ENCODE assay signal across 18 mouse cellular contexts in genomic region chr17:45503301-45503973, GRCm38 (mm10). TPM values are rescaled to one million over a fixed set of nuclear protein-coding genes. Genes with fewer than 3 reads are reported as not detected.
DNase-seq lines count a peak whose midpoint lies in the region; ATAC-seq and TF ChIP-seq lines count a peak whose summit lies in the region.
"Had no signal": no experiment of that assay in that cellular context is flagged by ENCODE, and none has a peak within 500 bp of the region (broad histone marks: within the 10 kb centered on the region; RNA-seq: fewer than 3 reads in every experiment).

No protein-coding gene starts in this region.

- ATAC-seq in heart, postnatal 0 days (ENCODE audit: insufficient read depth, low read depth): no peak

- H3K4me2 ChIP-seq in heart, postnatal 0 days (ENCODE audit: low read depth, low read length): no peak overlapping the region
- H3K4me2 ChIP-seq: forebrain, embryonic 12.5 days; limb, embryonic 13.5 days; liver, embryonic 15.5 days had no signal

- peaks cover 19% of the 10 kb centered on the region for H3K4me1 ChIP-seq in heart, postnatal 0 days (ENCODE audit: control insufficient read depth, insufficient read depth)

- H3K4me3 ChIP-seq in heart, postnatal 0 days (ENCODE audit: low read depth, low read length): no peak overlapping the region
- H3K4me3 ChIP-seq: forebrain, embryonic 12.5 days; hindbrain, embryonic 10.5 days; limb, embryonic 13.5 days; liver, embryonic 15.5 days had no signal

- H3K9ac ChIP-seq in heart, postnatal 0 days (replicated peaks; ENCODE audit: low read depth, low read length): no peak overlapping the region
- H3K9ac ChIP-seq: forebrain, embryonic 12.5 days; limb, embryonic 13.5 days; liver, embryonic 15.5 days had no signal

- no peaks in the 10 kb centered on the region for H3K27me3 ChIP-seq in heart, postnatal 0 days (ENCODE audit: control insufficient read depth, insufficient read depth, low read length)
- H3K27me3 ChIP-seq: forebrain, embryonic 12.5 days; limb, embryonic 13.5 days; liver, embryonic 15.5 days had no signal

- peak; percentile 21 for DNase-seq in heart, postnatal 0 days (ENCODE audit: low spot score)
- DNase-seq in heart, postnatal 14 days: no peak
- peak; percentile 27 for DNase-seq in thymus, postnatal 14 days
- no peak for DNase-seq in thymus, postnatal 4 days
- DNase-seq in Muller cell, postnatal 12 days (ENCODE audit: inconsistent ontology term): peak; percentile 88
- no peak for DNase-seq in layer of hippocampus, adult 9-11 months
- DNase-seq in cerebellum, adult 18-20 months: no peak
- DNase-seq: cerebellum, postnatal 14 days; kidney, adult 18-20 months; kidney, postnatal 14 days had no signal

- WGBS in heart, postnatal 0 days: 28% methylated on average over 5 of the region's 5 CpGs

- H3K9me3 ChIP-seq in heart, postnatal 0 days (replicated peaks; ENCODE audit: control insufficient read depth, low read length): no peaks in the 10 kb centered on the region
- H3K9me3 ChIP-seq: forebrain, embryonic 12.5 days; hindbrain, embryonic 10.5 days; limb, embryonic 13.5 days; liver, embryonic 15.5 days had no signal

- TF ChIP-seq CTCF in heart, postnatal 0 days (IDR thresholded peaks at IDR 0.05; ENCODE audit: low read depth): no peak

- H3K36me3 ChIP-seq in heart, postnatal 0 days (replicated peaks; ENCODE audit: control insufficient read depth, insufficient read depth, low read length): peaks cover 6% of the 10 kb centered on the region; the same call in 1 of the 2 replicates
- H3K36me3 ChIP-seq: liver, embryonic 15.5 days had no signal

- intact Hi-C loops in heart, postnatal 14 days (cut with DNase I): no loop called here

- no peak overlapping the region; the same call in 1 of the 2 replicates for H3K27ac ChIP-seq in heart, postnatal 0 days (ENCODE audit: low read depth)
- H3K27ac ChIP-seq: forebrain, embryonic 12.5 days; hindbrain, embryonic 10.5 days; limb, embryonic 13.5 days; liver, embryonic 15.5 days; macrophage had no signal

- no peak for TF ChIP-seq EP300 in heart, postnatal 0 days (IDR thresholded peaks at IDR 0.05; ENCODE audit: low read depth)

RNA-seq across cellular contexts. Expression of gene Aars2, which starts 3.2 kb away (rescaled TPM):
- total RNA-seq in heart, postnatal 0 days (2014; rRNA removed; ENCODE audit: low replicate concordance): 25.6 and 33.7 TPM in 2 replicates
- polyA plus RNA-seq in heart, postnatal 0 days (2015; fragmentation: Nextera tagmentation; extraction: Ambion mirVana): 13.9 and 15.0 TPM in 2 replicates
- 10 to 100 TPM; 19.0 to 19.1 TPM for total RNA-seq in heart, postnatal 14 days (2021)

RNA-seq across cellular contexts. Expression of gene Tcte1, which starts 19.8 kb away (rescaled TPM):
- not detected in 2 replicates for total RNA-seq in heart, postnatal 0 days (2014; rRNA removed; ENCODE audit: low replicate concordance)
- 0.11 TPM in 1 of 2 replicates, not detected in the other for polyA plus RNA-seq in heart, postnatal 0 days (2015; fragmentation: Nextera tagmentation; extraction: Ambion mirVana)
- total RNA-seq in heart, postnatal 14 days (2021): under 1 TPM in 1 of 2 experiments, not detected in 1; 0.12 TPM
- total RNA-seq: adrenal gland, adult 18-20 months; gastrocnemius, postnatal 4 days had no signal
- polyA plus RNA-seq: macrophage had no signal

RNA-seq across cellular contexts. Expression of gene Spats1, which starts 28.2 kb away (rescaled TPM):
- not detected in 2 replicates for total RNA-seq in heart, postnatal 0 days (2014; rRNA removed; ENCODE audit: low replicate concordance)
- 1.0 TPM in 2 replicates for polyA plus RNA-seq in heart, postnatal 0 days (2015; fragmentation: Nextera tagmentation; extraction: Ambion mirVana)
- under 1 TPM; 0.39 to 0.50 TPM for total RNA-seq in heart, postnatal 14 days (2021)
- total RNA-seq: adrenal gland, adult 18-20 months had no signal
- polyA plus RNA-seq: macrophage; small intestine, adult 2 months had no signal

RNA-seq across cellular contexts. Expression of gene Tmem151b, which starts 46.0 kb away (rescaled TPM):
- total RNA-seq in heart, postnatal 0 days (2014; rRNA removed; ENCODE audit: low replicate concordance): 0.73 and 0.95 TPM in 2 replicates
- 0.04 and 0.16 TPM in 2 replicates for polyA plus RNA-seq in heart, postnatal 0 days (2015; fragmentation: Nextera tagmentation; extraction: Ambion mirVana)
- total RNA-seq in heart, postnatal 14 days (2021): under 1 TPM; 0.07 to 0.49 TPM

RNA-seq across cellular contexts. Expression of gene Nfkbie, which starts 52.1 kb away (rescaled TPM):
- 1.2 and 3.0 TPM in 2 replicates for total RNA-seq in heart, postnatal 0 days (2014; rRNA removed; ENCODE audit: low replicate concordance)
- polyA plus RNA-seq in heart, postnatal 0 days (2015; fragmentation: Nextera tagmentation; extraction: Ambion mirVana): 1.7 and 1.9 TPM in 2 replicates
- total RNA-seq in heart, postnatal 14 days (2021): 1 to 10 TPM; 1.5 to 2.1 TPM

Comparison
In these comparisons a context has a peak if more than half of its experiments do, and no peak if none do; other contexts are left out.
1. DNase-seq: peak in heart, postnatal 0 days (single experiment), thymus, postnatal 14 days (single experiment) and Muller cell, postnatal 12 days (single experiment); none in heart, postnatal 14 days (0 of 2), thymus, postnatal 4 days (single experiment), layer of hippocampus, adult 9-11 months (single experiment) and cerebellum, adult 18-20 months (0 of 2).